Mouse (Mus musculus) intestine, embryonic 16.5 days (tissue): ENCODE measurements around the gene Gnai3. TPM values are rescaled to one million over a fixed set of nuclear protein-coding genes. Genes with fewer than 3 reads are reported as not detected.

Source experiments
- ATAC-seq: fragments of 200-750 bp; cut with Nextera tagmentation; 2 replicates; pipeline ENCODE4 v1.8.0; 2017; ENCODE audit warnings: moderate TSS enrichment, moderate library complexity
- H3K27ac ChIP-seq: fragments of 300-500 bp; sonication (generic); 2 replicates; pipeline ENCODE4 v1.5.1; 2014; ENCODE audit warnings: mild to moderate bottlenecking, low read length
- H3K27me3 ChIP-seq: fragments of 300-500 bp; sonication (generic); replicated peaks from 2 replicates; pipeline ENCODE4 v1.6.1; 2014; ENCODE audit warnings: low read length, control low read depth, mixed read lengths; ENCODE audit not compliant: control insufficient read depth, insufficient read depth
- H3K36me3 ChIP-seq: fragments of 300-500 bp; sonication (generic); 2 replicates; pipeline ENCODE4 v1.6.1; 2014; ENCODE audit warnings: low read length, control low read depth; ENCODE audit not compliant: control insufficient read depth, insufficient read depth
- H3K4me1 ChIP-seq: fragments of 300-500 bp; sonication (generic); 2 replicates; pipeline ENCODE4 v1.6.1; 2014; ENCODE audit warnings: low read length, control low read depth, mixed read lengths; ENCODE audit not compliant: control insufficient read depth, insufficient read depth
- H3K4me2 ChIP-seq: fragments of 300-500 bp; sonication (generic); 2 replicates; pipeline ENCODE4 v1.6.1; 2014; ENCODE audit warnings: low read depth, low read length, control low read depth
- H3K4me3 ChIP-seq: fragments of 300-500 bp; sonication (generic); 2 replicates; pipeline ENCODE4 v1.5.1; 2014; ENCODE audit warnings: mild to moderate bottlenecking, low read length
- H3K9ac ChIP-seq: fragments of 300-500 bp; sonication (generic); 2 replicates; pipeline ENCODE4 v1.6.1; 2014; ENCODE audit warnings: low read depth, low read length
- H3K9me3 ChIP-seq: fragments of 300-500 bp; sonication (generic); 2 replicates; pipeline ENCODE4 v1.6.1; 2016; ENCODE audit warnings: low read length, control low read depth; ENCODE audit not compliant: control insufficient read depth
- WGBS: fragments of 180-500 bp; shearing (Covaris S2); extraction: QIAGEN DNeasy Blood & Tissue Kit; methylation state at CpG from one replicate; pipeline ENCODE4 v1.1.7; 2014; 5-methylcytosine and 5-hydroxymethylcytosine counted together
- polyA plus RNA-seq: library from polyadenylated mRNA; unstranded; fragments of >200 nt; fragmentation: Nextera tagmentation; extraction: Ambion mirVana; gene quantifications from 2 replicates; pipeline ENCODE4 v1.2.1, GENCODE M21; 2015

The Gnai3 gene
- polyA plus RNA-seq, 1 experiment from 2014 or later = 170 TPM

GRCm38 (mm10) chr3:108089916-108090315 is 56.0 kb downstream of the Gnai3 start:
- no peaks in the 10 kb centered on the region for H3K36me3 ChIP-seq
- no peak overlapping the region for H3K4me3 ChIP-seq
- H3K27ac ChIP-seq = no peak overlapping the region
- no peaks in the 10 kb centered on the region for H3K9me3 ChIP-seq
- H3K9ac ChIP-seq = no peak overlapping the region
- peaks cover 17% of the 10 kb centered on the region for H3K4me1 ChIP-seq
- WGBS = 37% methylated on average over 2 of the region's 2 CpGs
- ATAC-seq = no peak
- no peak overlapping the region for H3K4me2 ChIP-seq
- H3K27me3 ChIP-seq = no peaks in the 10 kb centered on the region

GRCm38 (mm10) chr3:108088842-108089380 is 57.0 kb downstream of the Gnai3 start:
- no peak for ATAC-seq
- Histone ChIP-seq H3K27ac (no peak overlapping the region), H3K27me3 (no peaks in the 10 kb centered on the region), H3K9me3 (no peaks in the 10 kb centered on the region), H3K36me3 (no peaks in the 10 kb centered on the region), H3K4me2 (no peak overlapping the region), H3K4me3 (no peak overlapping the region), H3K4me1 (peaks cover 26% of the 10 kb centered on the region), H3K9ac (0 out of 2 replicates have a peak overlapping the region, but pooled peaks have one; percentile 42)
- WGBS = 40% methylated on average over 5 of the region's 5 CpGs

- 79% methylated on average over 3 of the region's 3 CpGs for WGBS
- H3K4me2 ChIP-seq = peak overlapping the region; percentile 96; the same call in 1 of the 2 replicates
- ATAC-seq = no peak
- H3K4me1 ChIP-seq = peaks cover 42% of the 10 kb centered on the region
- H3K9ac ChIP-seq = peak overlapping the region; percentile 76
- H3K36me3 ChIP-seq = no peaks in the 10 kb centered on the region
- H3K27ac ChIP-seq = peak overlapping the region; percentile 31; the same call in 1 of the 2 replicates
- H3K9me3 ChIP-seq = no peaks in the 10 kb centered on the region
- no peaks in the 10 kb centered on the region for H3K27me3 ChIP-seq
- H3K4me3 ChIP-seq = no peak overlapping the region
Measured at GRCm38 (mm10) chr3:108087329-108087728, 58.6 kb downstream of the Gnai3 start.

- ATAC-seq = peak; percentile 61
- WGBS = under 1% methylated on average over 29 of the region's 29 CpGs
- Histone ChIP-seq H3K4me1 (peaks cover 46% of the 10 kb centered on the region), H3K4me3 (peak within 1 kb of the TSS; percentile 77), H3K4me2 (peak within 1 kb of the TSS; percentile 96), H3K27me3 (no peaks in the 10 kb centered on the region), H3K27ac (peak within 1 kb of the TSS; percentile 92), H3K9me3 (no peaks in the 10 kb centered on the region), H3K36me3 (no peaks in the 10 kb centered on the region), H3K9ac (peak within 1 kb of the TSS; percentile 76)
Measured at GRCm38 (mm10) chr3:108086470-108086979, 59.4 kb downstream of the Gnai3 start, which contains the start of gene Ampd2. Ampd2 (minus strand) TSS chr3:108086651.

GRCm38 (mm10) chr3:108085721-108086469 is 60.1 kb downstream of the Gnai3 start:
- WGBS = under 1% methylated on average over 31 of the region's 31 CpGs
- H3K4me2 ChIP-seq = peak overlapping the region; percentile 96
- no peaks in the 10 kb centered on the region for H3K27me3 ChIP-seq
- peak; percentile 82 for ATAC-seq
- peaks cover 46% of the 10 kb centered on the region for H3K4me1 ChIP-seq
- peak overlapping the region; percentile 76 for H3K9ac ChIP-seq
- H3K27ac ChIP-seq = peak overlapping the region; percentile 92
- peak overlapping the region; percentile 77 for H3K4me3 ChIP-seq
- no peaks in the 10 kb centered on the region for H3K9me3 ChIP-seq
- H3K36me3 ChIP-seq = no peaks in the 10 kb centered on the region

- Histone ChIP-seq H3K27ac (peak overlapping the region; percentile 92), H3K4me2 (peak overlapping the region; percentile 96), H3K36me3 (no peaks in the 10 kb centered on the region), H3K4me1 (peaks cover 44% of the 10 kb centered on the region), H3K4me3 (peak overlapping the region; percentile 77), H3K9ac (peak overlapping the region; percentile 76), H3K27me3 (no peaks in the 10 kb centered on the region), H3K9me3 (no peaks in the 10 kb centered on the region)
- peak; percentile 92 for ATAC-seq
- 0% methylated on average over 14 of the region's 14 CpGs for WGBS
Measured at GRCm38 (mm10) chr3:108085281-108085720, 60.6 kb downstream of the Gnai3 start.

GRCm38 (mm10) chr3:108084767-108085270 is 61.1 kb downstream of the Gnai3 start:
- Histone ChIP-seq H3K9me3 (no peaks in the 10 kb centered on the region), H3K4me2 (peak overlapping the region; percentile 96), H3K27me3 (no peaks in the 10 kb centered on the region), H3K27ac (peak overlapping the region; percentile 92), H3K4me3 (peak overlapping the region; percentile 77), H3K4me1 (peaks cover 41% of the 10 kb centered on the region), H3K9ac (peak overlapping the region; percentile 76), H3K36me3 (no peaks in the 10 kb centered on the region)
- ATAC-seq = peak; percentile 7; the same call in 1 of the 2 replicates
- WGBS = 9% methylated on average over 13 of the region's 13 CpGs

GRCm38 (mm10) chr3:108083904-108084407 is 62.0 kb downstream of the Gnai3 start:
- 61% methylated on average over 4 of the region's 4 CpGs for WGBS
- no peak overlapping the region for H3K27ac ChIP-seq
- H3K27me3 ChIP-seq = no peaks in the 10 kb centered on the region
- ATAC-seq = no peak
- H3K9ac ChIP-seq = no peak overlapping the region; the same call in 1 of the 2 replicates
- H3K4me2 ChIP-seq = peak overlapping the region; percentile 96
- 0 out of 2 replicates have a peak, but pooled peaks cover under 1% of the 10 kb centered on the region for H3K36me3 ChIP-seq
- peaks cover 37% of the 10 kb centered on the region for H3K4me1 ChIP-seq
- H3K9me3 ChIP-seq = no peaks in the 10 kb centered on the region
- H3K4me3 ChIP-seq = no peak overlapping the region

- H3K4me1 ChIP-seq = peaks cover 37% of the 10 kb centered on the region
- WGBS = 39% methylated on average over 2 of the region's 2 CpGs
- peak overlapping the region; percentile 41; the same call in 1 of the 2 replicates for H3K9ac ChIP-seq
- H3K4me2 ChIP-seq = no peak overlapping the region
- no peak overlapping the region for H3K27ac ChIP-seq
- no peak for ATAC-seq
- H3K4me3 ChIP-seq = no peak overlapping the region
- no peaks in the 10 kb centered on the region for H3K9me3 ChIP-seq
- H3K27me3 ChIP-seq = no peaks in the 10 kb centered on the region
- peaks cover 2% of the 10 kb centered on the region; the same call in 1 of the 2 replicates for H3K36me3 ChIP-seq
Measured at GRCm38 (mm10) chr3:108083161-108083560, 62.8 kb downstream of the Gnai3 start.
